ENCODE assay signal across 9 mouse cellular contexts in genomic region chr5:132368678-132369088, GRCm38 (mm10).
A peak's percentile ranks its signal among the peaks of the same experiment; 100 is the strongest.
DNase-seq lines count a peak whose midpoint lies in the region; ATAC-seq lines count a peak whose summit lies in the region.
"Had no signal": no experiment of that assay in that cellular context is flagged by ENCODE, and none has a peak within 500 bp of the region (broad histone marks: within the 10 kb centered on the region; RNA-seq: fewer than 3 reads in every experiment).

No protein-coding gene starts in this region.

- 31% methylated on average over 7 of the region's 7 CpGs for WGBS in heart, embryonic 16.5 days
- 3% methylated on average over 7 of the region's 7 CpGs for WGBS in kidney, embryonic 16.5 days
- 20% methylated on average over 7 of the region's 7 CpGs for WGBS in midbrain, embryonic 13.5 days

- H3K4me1 ChIP-seq in heart, embryonic 16.5 days (ENCODE audit: control insufficient read depth, insufficient read depth, low read length) = peaks cover 38% of the 10 kb centered on the region
- H3K4me1 ChIP-seq in kidney, embryonic 16.5 days (ENCODE audit: insufficient read depth, low read length) = peaks cover 28% of the 10 kb centered on the region
- H3K4me1 ChIP-seq in midbrain, embryonic 13.5 days (replicated peaks) = peaks cover 38% of the 10 kb centered on the region

- H3K36me3 ChIP-seq in heart, embryonic 16.5 days (ENCODE audit: control insufficient read depth, insufficient read depth) = no peaks in the 10 kb centered on the region
- H3K36me3 ChIP-seq in kidney, embryonic 16.5 days (ENCODE audit: insufficient read depth, low read length) = no peaks in the 10 kb centered on the region
- H3K36me3 ChIP-seq in midbrain, embryonic 13.5 days = no peaks in the 10 kb centered on the region

- no peak overlapping the region for H3K9ac ChIP-seq in heart, embryonic 16.5 days (ENCODE audit: low read length)
- H3K9ac ChIP-seq in kidney, embryonic 16.5 days (replicated peaks; ENCODE audit: low read length) = no peak overlapping the region
- H3K9ac ChIP-seq in midbrain, embryonic 13.5 days (replicated peaks) = no peak overlapping the region

- DNase-seq in layer of hippocampus, adult 9-11 months = peak; percentile 34
- DNase-seq in layer of hippocampus, postnatal 25 days (ENCODE audit: extremely low spot score in 1 of 2, low spot score in 1 of 2) = no peak
- peak; percentile 53 for DNase-seq in embryo, embryonic 9.5 days (ENCODE audit: extremely low spot score)
- no peak for DNase-seq in frontal cortex, postnatal 14 days (ENCODE audit: low spot score in 2 of 2)

- H3K4me3 ChIP-seq in heart, embryonic 16.5 days (ENCODE audit: low read length) = no peak overlapping the region
- no peak overlapping the region for H3K4me3 ChIP-seq in kidney, embryonic 16.5 days (ENCODE audit: low read length)
- no peak overlapping the region for H3K4me3 ChIP-seq in midbrain, embryonic 13.5 days (replicated peaks)

- 0 out of 2 replicates have a peak overlapping the region, but pooled peaks have one; percentile 12 for H3K27ac ChIP-seq in heart, embryonic 16.5 days (ENCODE audit: low read length)
- H3K27ac ChIP-seq in kidney, embryonic 16.5 days (ENCODE audit: low read length) = peak overlapping the region; percentile 0; the same call in 1 of the 2 replicates
- no peak overlapping the region for H3K27ac ChIP-seq in midbrain, embryonic 13.5 days

- no peak for ATAC-seq in heart, embryonic 16.5 days (replicated peaks; ENCODE audit: extremely low read depth, insufficient read depth, low FRiP score)
- ATAC-seq in kidney, embryonic 16.5 days (ENCODE audit: low FRiP score, low TSS enrichment) = peak; percentile 94
- peak; percentile 56; the same call in 1 of the 2 replicates for ATAC-seq in midbrain, embryonic 13.5 days
- no peak for ATAC-seq in monocyte, adult 5-6 weeks (replicated peaks; ENCODE audit: insufficient number of reproducible peaks, low FRiP score, low TSS enrichment, poor library complexity, severe bottlenecking)

- no peaks in the 10 kb centered on the region for H3K27me3 ChIP-seq in heart, embryonic 16.5 days (ENCODE audit: control insufficient read depth, insufficient read depth, low read length)
- no peaks in the 10 kb centered on the region for H3K27me3 ChIP-seq in kidney, embryonic 16.5 days (ENCODE audit: insufficient read depth, low read length)
- no peaks in the 10 kb centered on the region for H3K27me3 ChIP-seq in midbrain, embryonic 13.5 days
- H3K27me3 ChIP-seq: CH12.LX had no signal

- no peaks in the 10 kb centered on the region for H3K9me3 ChIP-seq in heart, embryonic 16.5 days (replicated peaks; ENCODE audit: control insufficient read depth, low read length)
- H3K9me3 ChIP-seq in kidney, embryonic 16.5 days (ENCODE audit: low read length) = no peaks in the 10 kb centered on the region
- H3K9me3 ChIP-seq in midbrain, embryonic 13.5 days = no peaks in the 10 kb centered on the region

- H3K4me2 ChIP-seq in heart, embryonic 16.5 days (ENCODE audit: low read depth, low read length) = no peak overlapping the region
- peak overlapping the region; percentile 13; the same call in 1 of the 2 replicates for H3K4me2 ChIP-seq in kidney, embryonic 16.5 days (replicated peaks; ENCODE audit: low read depth, low read length)
- no peak overlapping the region for H3K4me2 ChIP-seq in midbrain, embryonic 13.5 days (replicated peaks)

Comparison
In these comparisons a context has a peak if more than half of its experiments do, and no peak if none do; other contexts are left out.
1. DNase-seq: peak in layer of hippocampus, adult 9-11 months (single experiment) and embryo, embryonic 9.5 days (single experiment); none in layer of hippocampus, postnatal 25 days (0 of 2) and frontal cortex, postnatal 14 days (0 of 2).
2. ATAC-seq: peak in kidney, embryonic 16.5 days (single experiment) and midbrain, embryonic 13.5 days (single experiment); none in heart, embryonic 16.5 days (single experiment) and monocyte, adult 5-6 weeks (single experiment).